Mouse (Mus musculus) kidney, embryonic 14.5 days (tissue): ENCODE measurements around the gene Slc13a4. TPM values are rescaled to one million over a fixed set of nuclear protein-coding genes. Genes with fewer than 3 reads are reported as not detected.
A peak's percentile ranks its signal among the peaks of the same experiment; 100 is the strongest.

ENCODE experiments used
- ATAC-seq: fragments of 200-750 bp; cut with Nextera tagmentation; 2 replicates; pipeline ENCODE4 v1.8.0; 2017; ENCODE audit warnings: moderate number of reproducible peaks, mild to moderate bottlenecking, moderate TSS enrichment, moderate library complexity; ENCODE audit not compliant: low FRiP score, low TSS enrichment
- H3K27ac ChIP-seq: fragments of 300-500 bp; sonication (generic); 2 replicates; pipeline ENCODE4 v1.5.1; 2014; ENCODE audit warnings: low read depth, mild to moderate bottlenecking, low read length, moderate library complexity, mixed read lengths
- H3K27me3 ChIP-seq: fragments of 300-500 bp; sonication (generic); 2 replicates; pipeline ENCODE4 v1.6.1; 2014; ENCODE audit warnings: mild to moderate bottlenecking, low read length; ENCODE audit not compliant: control insufficient read depth, insufficient read depth
- H3K36me3 ChIP-seq: fragments of 300-500 bp; sonication (generic); 2 replicates; pipeline ENCODE4 v1.6.1; 2014; ENCODE audit warnings: low read length, mixed read lengths; ENCODE audit not compliant: control insufficient read depth, insufficient read depth
- H3K4me1 ChIP-seq: fragments of 300-500 bp; sonication (generic); 2 replicates; pipeline ENCODE4 v1.6.1; 2014; ENCODE audit warnings: low read length, mixed read lengths; ENCODE audit not compliant: control insufficient read depth, insufficient read depth
- H3K4me2 ChIP-seq: fragments of 300-500 bp; sonication (generic); replicated peaks from 2 replicates; pipeline ENCODE4 v1.6.1; 2014; ENCODE audit warnings: low read depth, mild to moderate bottlenecking, low read length
- H3K4me3 ChIP-seq: fragments of 300-500 bp; sonication (generic); 2 replicates; pipeline ENCODE4 v1.5.1; 2014; ENCODE audit warnings: mild to moderate bottlenecking, low read length
- H3K9ac ChIP-seq: fragments of 300-500 bp; sonication (generic); 2 replicates; pipeline ENCODE4 v1.6.1; 2014; ENCODE audit warnings: low read depth, mild to moderate bottlenecking, low read length, moderate library complexity
- H3K9me3 ChIP-seq: fragments of 300-500 bp; sonication (generic); 2 replicates; pipeline ENCODE4 v1.6.1; 2016; ENCODE audit warnings: low read length; ENCODE audit not compliant: control insufficient read depth
- WGBS: fragments of 180-500 bp; shearing (Covaris S2); extraction: QIAGEN DNeasy Blood & Tissue Kit; methylation state at CpG from one replicate; pipeline ENCODE4 v1.1.7; 2014; 5-methylcytosine and 5-hydroxymethylcytosine counted together
- polyA plus RNA-seq: library from polyadenylated mRNA; unstranded; fragments of >200 nt; fragmentation: Nextera tagmentation; extraction: Ambion mirVana; gene quantifications from 2 replicates; pipeline ENCODE4 v1.2.1, GENCODE M21; 2014

Gene Slc13a4
- polyA plus RNA-seq, 1 experiment from 2014 or later: 0.05 TPM

DNA sequence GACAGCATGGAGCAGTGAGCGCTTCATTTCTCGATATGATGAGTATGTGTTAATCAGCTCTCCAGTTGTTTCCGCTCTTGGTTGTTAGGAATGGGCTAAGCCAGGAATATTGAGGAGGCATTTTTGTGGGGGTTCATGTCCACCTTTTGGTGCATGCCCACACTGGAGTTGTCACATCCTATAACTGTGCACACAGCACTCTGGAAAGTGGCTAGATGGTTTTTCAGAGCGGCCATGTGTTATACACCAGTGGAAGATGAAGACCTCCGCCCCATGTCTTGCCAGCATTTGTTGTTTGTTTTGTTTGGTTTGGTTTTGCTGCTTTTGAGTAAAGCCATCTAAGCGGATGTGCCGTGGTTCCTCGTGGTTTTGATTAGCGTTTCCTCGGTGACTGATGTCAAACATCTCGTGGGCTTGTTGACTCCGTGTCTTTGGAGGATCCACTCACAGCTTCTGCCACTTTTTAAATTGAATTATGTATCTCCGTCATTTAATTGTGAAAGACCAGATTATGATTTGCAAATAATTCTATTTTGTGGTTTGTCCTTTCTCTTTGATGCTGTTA lies 50.2 kb downstream of the Slc13a4 start:
- Histone ChIP-seq H3K4me3 (no peak overlapping the region), H3K27ac (no peak overlapping the region), H3K9me3 (no peaks in the 10 kb centered on the region), H3K4me2 (no peak overlapping the region), H3K4me1 (peaks cover 28% of the 10 kb centered on the region), H3K9ac (no peak overlapping the region), H3K36me3 (peaks cover 14% of the 10 kb centered on the region), H3K27me3 (no peaks in the 10 kb centered on the region)
- WGBS: 89% methylated on average over 13 of the region's 13 CpGs
- no peak for ATAC-seq

- Histone ChIP-seq H3K27me3 (no peaks in the 10 kb centered on the region), H3K9ac (no peak overlapping the region), H3K27ac (no peak overlapping the region; the same call in 1 of the 2 replicates), H3K4me1 (peaks cover 28% of the 10 kb centered on the region), H3K36me3 (peaks cover 4% of the 10 kb centered on the region; the same call in 1 of the 2 replicates), H3K4me2 (no peak overlapping the region; the same call in 1 of the 2 replicates), H3K4me3 (no peak overlapping the region), H3K9me3 (no peaks in the 10 kb centered on the region)
- WGBS: 58% methylated on average over 7 of the region's 7 CpGs
- no peak for ATAC-seq
These were observed 51.2 kb downstream of the Slc13a4 start for GRCm38 (mm10) chr6:35256691-35257090.

DNA sequence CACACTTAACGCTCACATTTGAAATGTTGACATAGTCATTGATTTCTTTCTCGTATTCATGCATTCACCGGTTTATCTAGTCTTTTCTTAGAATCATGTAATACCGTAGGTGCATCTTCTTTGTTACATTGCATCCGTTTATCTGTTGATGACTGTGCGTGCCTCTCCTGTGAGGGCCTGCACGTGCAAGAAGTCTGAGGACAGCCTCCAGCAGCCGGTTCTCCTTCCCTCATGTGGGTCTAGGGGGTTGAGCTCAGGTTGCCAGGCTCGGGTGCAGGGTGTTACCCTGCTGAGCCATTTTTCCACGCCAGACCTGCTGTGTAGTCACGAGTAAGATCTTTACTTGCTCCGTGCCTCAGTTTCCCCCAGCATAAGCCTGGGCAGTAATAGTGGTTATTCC lies 52.9 kb downstream of the Slc13a4 start:
- H3K9me3 ChIP-seq: no peaks in the 10 kb centered on the region
- H3K4me3 ChIP-seq: peak overlapping the region; percentile 86; the same call in 1 of the 2 replicates
- no peak overlapping the region for H3K27ac ChIP-seq
- no peak for ATAC-seq
- no peak overlapping the region for H3K9ac ChIP-seq
- no peaks in the 10 kb centered on the region for H3K36me3 ChIP-seq
- H3K4me1 ChIP-seq: peaks cover 28% of the 10 kb centered on the region
- WGBS: 77% methylated on average over 12 of the region's 12 CpGs
- H3K27me3 ChIP-seq: no peaks in the 10 kb centered on the region
- peak overlapping the region; percentile 56; the same call in 1 of the 2 replicates for H3K4me2 ChIP-seq

DNA sequence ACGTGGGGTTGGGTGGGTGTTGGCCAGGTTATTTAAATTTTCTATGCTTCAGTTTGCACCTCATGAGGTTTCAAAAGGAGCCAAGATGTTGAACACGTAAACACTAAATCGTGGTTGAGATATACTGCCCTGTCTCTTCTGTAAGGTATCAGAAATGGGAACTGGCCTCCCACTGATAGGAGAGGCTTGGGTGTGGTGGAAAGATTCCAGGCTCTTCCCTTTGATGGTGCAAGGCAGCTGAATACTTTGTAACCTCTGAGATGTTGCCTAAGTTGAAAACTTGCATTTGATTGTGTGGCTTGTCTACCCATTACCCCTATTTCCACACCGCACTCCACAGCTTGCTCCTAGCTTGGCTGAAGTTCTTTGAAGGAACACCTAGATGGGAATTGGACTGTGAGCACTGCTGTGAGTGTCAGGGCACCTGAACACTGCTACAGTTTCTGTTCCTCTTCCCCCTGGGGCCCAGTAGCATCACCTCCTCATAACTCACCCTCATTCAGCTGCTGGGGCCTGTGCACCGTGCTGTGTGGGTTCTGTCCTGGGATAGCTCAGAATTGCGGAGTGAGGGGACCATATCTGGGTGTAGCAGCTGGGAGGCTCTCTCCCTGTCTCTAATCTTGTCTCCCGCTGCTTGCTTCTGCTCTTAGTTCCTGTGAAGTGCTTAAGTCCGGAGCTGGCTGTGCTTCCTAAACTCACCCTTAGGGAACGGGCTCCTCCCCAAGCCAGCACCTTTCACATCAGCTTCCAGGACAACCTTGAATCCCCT lies 53.6 kb downstream of the Slc13a4 start:
- peaks cover 28% of the 10 kb centered on the region for H3K4me1 ChIP-seq
- no peak for ATAC-seq
- 51% methylated on average over 9 of the region's 9 CpGs for WGBS
- H3K27ac ChIP-seq: no peak overlapping the region
- H3K27me3 ChIP-seq: no peaks in the 10 kb centered on the region
- no peaks in the 10 kb centered on the region for H3K36me3 ChIP-seq
- H3K9me3 ChIP-seq: no peaks in the 10 kb centered on the region
- H3K4me2 ChIP-seq: peak overlapping the region; percentile 56
- peak overlapping the region; percentile 86; the same call in 1 of the 2 replicates for H3K4me3 ChIP-seq
- H3K9ac ChIP-seq: peak overlapping the region; percentile 90; the same call in 1 of the 2 replicates

GRCm38 (mm10) chr6:35253474-35253873 lies 54.5 kb downstream of the Slc13a4 start:
- no peak overlapping the region for H3K27ac ChIP-seq
- H3K27me3 ChIP-seq: no peaks in the 10 kb centered on the region
- H3K4me1 ChIP-seq: peaks cover 28% of the 10 kb centered on the region
- WGBS: 35% methylated on average over 5 of the region's 5 CpGs
- peak overlapping the region; percentile 90; the same call in 1 of the 2 replicates for H3K9ac ChIP-seq
- H3K9me3 ChIP-seq: no peaks in the 10 kb centered on the region
- ATAC-seq: no peak
- peak overlapping the region; percentile 56 for H3K4me2 ChIP-seq
- peak overlapping the region; percentile 86 for H3K4me3 ChIP-seq
- H3K36me3 ChIP-seq: no peaks in the 10 kb centered on the region

GRCm38 (mm10) chr6:35252477-35253346 lies 55.2 kb downstream of the Slc13a4 start:
- Histone ChIP-seq H3K9ac (peak overlapping the region; percentile 90), H3K27me3 (no peaks in the 10 kb centered on the region), H3K9me3 (no peaks in the 10 kb centered on the region), H3K27ac (peak overlapping the region; percentile 65), H3K4me2 (peak overlapping the region; percentile 56), H3K4me3 (peak overlapping the region; percentile 86), H3K4me1 (peaks cover 28% of the 10 kb centered on the region), H3K36me3 (peaks cover under 1% of the 10 kb centered on the region; the same call in 1 of the 2 replicates)
- under 1% methylated on average over 60 of the region's 60 CpGs for WGBS
- ATAC-seq: peak; percentile 93

- Histone ChIP-seq H3K27me3 (no peaks in the 10 kb centered on the region), H3K36me3 (peaks cover 3% of the 10 kb centered on the region; the same call in 1 of the 2 replicates), H3K4me2 (peak overlapping the region; percentile 31), H3K4me1 (peaks cover 28% of the 10 kb centered on the region), H3K9me3 (no peaks in the 10 kb centered on the region), H3K9ac (peak overlapping the region; percentile 90; the same call in 1 of the 2 replicates), H3K27ac (no peak overlapping the region), H3K4me3 (peak overlapping the region; percentile 86)
- 61% methylated on average over 17 of the region's 17 CpGs for WGBS
- no peak; the same call in 1 of the 2 replicates for ATAC-seq
These were observed 56.0 kb downstream of the Slc13a4 start for GRCm38 (mm10) chr6:35251807-35252476.

DNA sequence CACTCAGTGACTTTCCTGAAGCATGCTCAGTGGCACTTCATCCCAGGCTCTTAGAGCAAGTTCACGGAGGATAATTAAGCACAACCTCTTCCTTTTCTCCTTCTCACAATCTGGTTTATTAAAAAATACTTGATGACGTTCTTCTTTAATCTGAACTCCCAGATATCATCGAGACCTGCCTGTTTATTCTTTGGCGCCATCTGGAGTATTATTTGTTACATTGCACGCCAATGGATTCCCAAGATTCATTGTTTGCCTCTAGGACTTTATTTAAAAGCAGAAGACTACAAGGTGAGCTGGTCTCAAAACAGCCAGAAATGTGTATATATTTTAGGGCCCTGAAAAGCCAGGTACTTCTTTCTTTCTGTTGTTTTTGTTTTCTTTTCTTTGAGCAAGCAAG lies 62.8 kb downstream of the Slc13a4 start:
- H3K9ac ChIP-seq: no peak overlapping the region
- peaks cover 63% of the 10 kb centered on the region for H3K36me3 ChIP-seq
- ATAC-seq: no peak
- no peaks in the 10 kb centered on the region for H3K4me1 ChIP-seq
- no peak overlapping the region for H3K4me2 ChIP-seq
- H3K4me3 ChIP-seq: no peak overlapping the region
- WGBS: 67% methylated on average over 5 of the region's 5 CpGs
- H3K27ac ChIP-seq: no peak overlapping the region
- no peaks in the 10 kb centered on the region for H3K9me3 ChIP-seq
- no peaks in the 10 kb centered on the region for H3K27me3 ChIP-seq
